Mouse (Mus musculus) stomach, embryonic 16.5 days (tissue): ENCODE measurements at regions not wholly inside any gene's neighbourhood (a gene's known extent, or its start where the extent isn't known, plus 50 kb on each side); places are given as distances from the start of the nearest gene placed in this dataset.
A peak's percentile ranks its signal among the peaks of the same experiment; 100 is the strongest.

ENCODE experiments used
- ATAC-seq: fragments of 200-750 bp; cut with Nextera tagmentation; 2 replicates; pipeline ENCODE4 v1.8.0; 2017; ENCODE audit warnings: moderate number of reproducible peaks, moderate TSS enrichment; ENCODE audit not compliant: insufficient read depth, low FRiP score
- H3K27ac ChIP-seq: fragments of 300-500 bp; sonication (generic); 2 replicates; pipeline ENCODE4 v1.5.1; 2014; ENCODE audit warnings: low read length
- H3K27me3 ChIP-seq: fragments of 300-500 bp; sonication (generic); 2 replicates; pipeline ENCODE4 v1.6.1; 2014; ENCODE audit warnings: low read length, control low read depth, mixed read lengths; ENCODE audit not compliant: control insufficient read depth, insufficient read depth
- H3K36me3 ChIP-seq: fragments of 300-500 bp; sonication (generic); 2 replicates; pipeline ENCODE4 v1.6.1; 2014; ENCODE audit warnings: low read length; ENCODE audit not compliant: control insufficient read depth, insufficient read depth
- H3K4me1 ChIP-seq: fragments of 300-500 bp; sonication (generic); 2 replicates; pipeline ENCODE4 v1.6.1; 2014; ENCODE audit warnings: low read length, control low read depth, mixed read lengths; ENCODE audit not compliant: control insufficient read depth, insufficient read depth
- H3K4me2 ChIP-seq: fragments of 300-500 bp; sonication (generic); 2 replicates; pipeline ENCODE4 v1.6.1; 2014; ENCODE audit warnings: low read depth, low read length, mixed read lengths
- H3K4me3 ChIP-seq: fragments of 300-500 bp; sonication (generic); replicated peaks from 2 replicates; pipeline ENCODE4 v1.5.1; 2014; ENCODE audit warnings: mild to moderate bottlenecking, low read length
- H3K9ac ChIP-seq: fragments of 300-500 bp; sonication (generic); 2 replicates; pipeline ENCODE4 v1.6.1; 2014; ENCODE audit warnings: low read length
- H3K9me3 ChIP-seq: fragments of 300-500 bp; sonication (generic); replicated peaks from 2 replicates; pipeline ENCODE4 v1.6.1; 2016; ENCODE audit warnings: low read length, control low read depth; ENCODE audit not compliant: control insufficient read depth
- WGBS: fragments of 180-500 bp; shearing (Covaris S2); extraction: QIAGEN DNeasy Blood & Tissue Kit; methylation state at CpG from one replicate; pipeline ENCODE4 v1.1.7; 2014; 5-methylcytosine and 5-hydroxymethylcytosine counted together

GRCm38 (mm10) chr19:15802641-15803040 lies 144.5 kb downstream of the Psat1 start:
- Histone ChIP-seq H3K27ac (no peak overlapping the region), H3K4me3 (no peak overlapping the region), H3K27me3 (peaks cover 3% of the 10 kb centered on the region), H3K4me1 (0 out of 2 replicates have a peak, but pooled peaks cover 5% of the 10 kb centered on the region), H3K9ac (no peak overlapping the region), H3K4me2 (no peak overlapping the region), H3K9me3 (no peaks in the 10 kb centered on the region), H3K36me3 (no peaks in the 10 kb centered on the region)
- ATAC-seq = no peak
- WGBS = 72% methylated on average over 5 of the region's 5 CpGs

GRCm38 (mm10) chr19:15801811-15802486 lies 145.2 kb downstream of the Psat1 start:
- Histone ChIP-seq H3K9ac (peak overlapping the region; percentile 43), H3K4me2 (peak overlapping the region; percentile 62), H3K4me1 (0 out of 2 replicates have a peak, but pooled peaks cover 5% of the 10 kb centered on the region), H3K27ac (no peak overlapping the region), H3K27me3 (peaks cover 3% of the 10 kb centered on the region), H3K9me3 (no peaks in the 10 kb centered on the region), H3K36me3 (no peaks in the 10 kb centered on the region), H3K4me3 (peak overlapping the region; percentile 37)
- peak; percentile 74; the same call in 1 of the 2 replicates for ATAC-seq
- WGBS = 7% methylated on average over 17 of the region's 17 CpGs

- 15% methylated on average over 16 of the region's 16 CpGs for WGBS
- H3K4me1 ChIP-seq = 0 out of 2 replicates have a peak, but pooled peaks cover 5% of the 10 kb centered on the region
Observed at GRCm38 (mm10) chr19:15800856-15801706, 146.1 kb downstream of the Psat1 start.

GRCm38 (mm10) chr19:15796466-15796865 lies 150.7 kb downstream of the Psat1 start:
- 0 out of 2 replicates have a peak, but pooled peaks cover 7% of the 10 kb centered on the region for H3K4me1 ChIP-seq
- H3K9ac ChIP-seq = no peak overlapping the region
- no peak overlapping the region for H3K4me3 ChIP-seq
- H3K4me2 ChIP-seq = no peak overlapping the region
- no peaks in the 10 kb centered on the region for H3K27me3 ChIP-seq
- no peak for ATAC-seq
- no peak overlapping the region for H3K27ac ChIP-seq
- 24% methylated on average over 4 of the region's 4 CpGs for WGBS
- no peaks in the 10 kb centered on the region for H3K9me3 ChIP-seq
- H3K36me3 ChIP-seq = no peaks in the 10 kb centered on the region

More at GRCm38 (mm10) chr19:15800856-15801706, 146.1 kb downstream of the Psat1 start:
- Histone ChIP-seq H3K27me3 (peaks cover 3% of the 10 kb centered on the region), H3K4me3 (peak overlapping the region; percentile 37), H3K9ac (peak overlapping the region; percentile 43; the same call in 1 of the 2 replicates), H3K27ac (no peak overlapping the region), H3K4me2 (peak overlapping the region; percentile 62), H3K9me3 (no peaks in the 10 kb centered on the region), H3K36me3 (no peaks in the 10 kb centered on the region)
- peak; percentile 57 for ATAC-seq

GRCm38 (mm10) chr19:15791942-15792341 lies 155.2 kb downstream of the Psat1 start:
- no peak for ATAC-seq
- peaks cover 10% of the 10 kb centered on the region for H3K4me1 ChIP-seq
- H3K4me3 ChIP-seq = no peak overlapping the region
- no peak overlapping the region for H3K4me2 ChIP-seq
- no peak overlapping the region for H3K9ac ChIP-seq
- no peaks in the 10 kb centered on the region for H3K27me3 ChIP-seq
- no peaks in the 10 kb centered on the region for H3K36me3 ChIP-seq
- WGBS = 64% methylated on average over 4 of the region's 4 CpGs
- no peak overlapping the region for H3K27ac ChIP-seq
- H3K9me3 ChIP-seq = no peaks in the 10 kb centered on the region

- Histone ChIP-seq H3K4me1 (peaks cover 10% of the 10 kb centered on the region), H3K9me3 (no peaks in the 10 kb centered on the region), H3K9ac (no peak overlapping the region), H3K36me3 (no peaks in the 10 kb centered on the region), H3K27ac (no peak overlapping the region), H3K27me3 (no peaks in the 10 kb centered on the region), H3K4me3 (no peak overlapping the region), H3K4me2 (peak overlapping the region; percentile 35)
- no peak for ATAC-seq
- WGBS = 31% methylated on average over 12 of the region's 12 CpGs
Observed at GRCm38 (mm10) chr19:15791264-15791913, 155.7 kb downstream of the Psat1 start.

GRCm38 (mm10) chr19:15790620-15791263 lies 156.4 kb downstream of the Psat1 start:
- no peak overlapping the region for H3K27ac ChIP-seq
- no peaks in the 10 kb centered on the region for H3K36me3 ChIP-seq
- H3K9ac ChIP-seq = no peak overlapping the region
- 13% methylated on average over 13 of the region's 13 CpGs for WGBS
- H3K4me3 ChIP-seq = no peak overlapping the region
- no peaks in the 10 kb centered on the region for H3K9me3 ChIP-seq
- H3K27me3 ChIP-seq = no peaks in the 10 kb centered on the region
- H3K4me1 ChIP-seq = peaks cover 10% of the 10 kb centered on the region
- peak overlapping the region; percentile 35 for H3K4me2 ChIP-seq
- no peak for ATAC-seq

GRCm38 (mm10) chr19:15789741-15790140 lies 157.4 kb downstream of the Psat1 start:
- no peaks in the 10 kb centered on the region for H3K27me3 ChIP-seq
- no peak overlapping the region for H3K4me2 ChIP-seq
- H3K9ac ChIP-seq = no peak overlapping the region
- ATAC-seq = no peak
- H3K4me1 ChIP-seq = peaks cover 10% of the 10 kb centered on the region
- no peaks in the 10 kb centered on the region for H3K36me3 ChIP-seq
- WGBS = 47% methylated on average over 5 of the region's 5 CpGs
- no peak overlapping the region for H3K27ac ChIP-seq
- no peak overlapping the region for H3K4me3 ChIP-seq
- no peaks in the 10 kb centered on the region for H3K9me3 ChIP-seq
